Comparison of ENCODE assay signal across 17 mouse cellular contexts in the genomic region with DNA sequence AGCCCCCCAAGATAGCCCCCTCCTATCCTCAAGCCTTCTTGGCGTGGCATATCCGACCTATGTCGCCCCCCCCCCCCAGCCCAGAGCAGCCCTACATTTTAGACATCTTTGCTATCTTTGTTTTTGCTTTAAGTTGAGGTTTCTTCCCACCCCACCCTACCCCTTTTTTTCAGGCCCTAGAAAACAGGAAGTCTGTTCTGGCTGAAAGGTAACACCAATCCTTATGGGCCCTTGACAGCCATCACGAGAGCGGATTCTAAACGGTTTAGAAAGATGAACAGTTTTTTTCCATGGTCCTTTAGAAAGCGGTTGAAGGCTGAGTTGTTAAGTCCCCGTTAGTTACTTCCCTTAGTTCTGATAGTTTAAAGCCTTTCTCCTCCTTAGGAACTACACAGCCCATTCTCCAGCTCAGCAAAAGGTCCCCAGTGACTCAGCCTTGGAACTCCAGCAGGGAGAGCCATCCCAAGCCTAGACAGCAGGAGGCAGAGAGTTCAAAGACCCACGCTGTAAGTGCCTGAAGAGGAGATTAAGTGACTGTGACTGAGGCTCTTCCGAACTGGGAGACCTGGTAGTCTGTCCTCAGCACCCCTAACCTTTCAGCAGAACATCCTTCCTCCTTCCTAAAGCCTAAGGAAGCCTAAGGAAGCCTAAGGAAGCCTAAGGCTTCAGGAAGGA. TPM values are rescaled to one million over a fixed set of nuclear protein-coding genes. Genes with fewer than 3 reads are reported as not detected.
A peak's percentile ranks its signal among the peaks of the same experiment; 100 is the strongest.
DNase-seq lines count a peak whose midpoint lies in the region; ATAC-seq and TF ChIP-seq lines count a peak whose summit lies in the region.
"Had no signal": no experiment of that assay in that cellular context is flagged by ENCODE, and none has a peak within 500 bp of the region (broad histone marks: within the 10 kb centered on the region; RNA-seq: fewer than 3 reads in every experiment).

No protein-coding gene starts in this region.

- H3K27ac ChIP-seq in heart, embryonic 10.5 days, result peak overlapping the region; percentile 74; the same call in 1 of the 2 replicates
- peak overlapping the region; percentile 32 for H3K27ac ChIP-seq in lung, postnatal 0 days (ENCODE audit: low read length)
- H3K27ac ChIP-seq in stomach, postnatal 0 days (replicated peaks), result 0 out of 2 replicates have a peak overlapping the region, but pooled peaks have one; percentile 30
- no peak overlapping the region for H3K27ac ChIP-seq in hindbrain, embryonic 12.5 days
- H3K27ac ChIP-seq: embryonic facial prominence, embryonic 13.5 days; forebrain, embryonic 10.5 days; midbrain, embryonic 10.5 days had no signal

- TF ChIP-seq EP300 in lung, postnatal 0 days (IDR thresholded peaks at IDR 0.05), result no peak
- TF ChIP-seq EP300 in stomach, postnatal 0 days (optimal IDR thresholded peaks at IDR 0.05), result no peak

- no peak overlapping the region for H3K9ac ChIP-seq in lung, postnatal 0 days (replicated peaks; ENCODE audit: low read depth)
- H3K9ac ChIP-seq in stomach, postnatal 0 days (ENCODE audit: low read length), result no peak overlapping the region
- H3K9ac ChIP-seq in hindbrain, embryonic 12.5 days, result no peak overlapping the region
- H3K9ac ChIP-seq: embryonic facial prominence, embryonic 13.5 days had no signal

- 51% methylated on average over 10 of the region's 10 CpGs for WGBS in heart, embryonic 10.5 days
- WGBS in lung, postnatal 0 days, result 50% methylated on average over 10 of the region's 10 CpGs
- 67% methylated on average over 10 of the region's 10 CpGs for WGBS in stomach, postnatal 0 days
- 63% methylated on average over 10 of the region's 10 CpGs for WGBS in hindbrain, embryonic 12.5 days

- no peaks in the 10 kb centered on the region for H3K9me3 ChIP-seq in heart, embryonic 10.5 days
- H3K9me3 ChIP-seq in lung, postnatal 0 days (ENCODE audit: low read length), result no peaks in the 10 kb centered on the region
- no peaks in the 10 kb centered on the region for H3K9me3 ChIP-seq in stomach, postnatal 0 days (ENCODE audit: control insufficient read depth, low read length)
- H3K9me3 ChIP-seq in hindbrain, embryonic 12.5 days (replicated peaks), result no peaks in the 10 kb centered on the region
- H3K9me3 ChIP-seq: embryonic facial prominence, embryonic 13.5 days; forebrain, embryonic 10.5 days; midbrain, embryonic 10.5 days had no signal

- H3K4me3 ChIP-seq in heart, embryonic 10.5 days, result no peak overlapping the region
- H3K4me3 ChIP-seq in lung, postnatal 0 days (ENCODE audit: low read depth, low read length), result no peak overlapping the region
- no peak overlapping the region for H3K4me3 ChIP-seq in stomach, postnatal 0 days (ENCODE audit: low read depth, low read length)
- H3K4me3 ChIP-seq in hindbrain, embryonic 12.5 days, result no peak overlapping the region
- H3K4me3 ChIP-seq: embryonic facial prominence, embryonic 13.5 days; forebrain, embryonic 10.5 days; midbrain, embryonic 10.5 days; myocyte had no signal

- H3K27me3 ChIP-seq in heart, embryonic 10.5 days (ENCODE audit: insufficient read depth, poor library complexity, severe bottlenecking), result no peaks in the 10 kb centered on the region
- no peaks in the 10 kb centered on the region for H3K27me3 ChIP-seq in lung, postnatal 0 days (replicated peaks; ENCODE audit: insufficient read depth, low read length)
- H3K27me3 ChIP-seq in stomach, postnatal 0 days (ENCODE audit: control insufficient read depth, insufficient read depth, low read length), result no peaks in the 10 kb centered on the region
- no peaks in the 10 kb centered on the region for H3K27me3 ChIP-seq in hindbrain, embryonic 12.5 days
- H3K27me3 ChIP-seq: embryonic facial prominence, embryonic 13.5 days had no signal

- no peak overlapping the region for H3K4me2 ChIP-seq in lung, postnatal 0 days (replicated peaks; ENCODE audit: low read depth, low read length)
- H3K4me2 ChIP-seq in stomach, postnatal 0 days (replicated peaks; ENCODE audit: low read depth), result no peak overlapping the region
- H3K4me2 ChIP-seq in hindbrain, embryonic 12.5 days (replicated peaks), result no peak overlapping the region
- H3K4me2 ChIP-seq: embryonic facial prominence, embryonic 13.5 days had no signal

- no peaks in the 10 kb centered on the region for H3K36me3 ChIP-seq in heart, embryonic 10.5 days
- no peaks in the 10 kb centered on the region for H3K36me3 ChIP-seq in lung, postnatal 0 days (ENCODE audit: insufficient read depth, low read length)
- no peaks in the 10 kb centered on the region for H3K36me3 ChIP-seq in stomach, postnatal 0 days (ENCODE audit: control insufficient read depth, insufficient read depth, low read length)
- no peaks in the 10 kb centered on the region for H3K36me3 ChIP-seq in hindbrain, embryonic 12.5 days
- H3K36me3 ChIP-seq: embryonic facial prominence, embryonic 13.5 days; forebrain, embryonic 10.5 days; midbrain, embryonic 10.5 days had no signal

- no peak for TF ChIP-seq CTCF in lung, postnatal 0 days (IDR thresholded peaks at IDR 0.05)
- TF ChIP-seq CTCF in stomach, postnatal 0 days (IDR thresholded peaks at IDR 0.05; ENCODE audit: low read depth), result peak; percentile 5; the same call in 1 of the 2 replicates

- DNase-seq in heart, embryonic 10.5 days (ENCODE audit: low spot score), result no peak
- no peak for DNase-seq in heart, postnatal 4 days
- DNase-seq in lung, postnatal 0 days (ENCODE audit: low spot score), result no peak
- DNase-seq in lung, postnatal 4 days, result no peak
- DNase-seq in MEL-GATA-1-ER (ENCODE audit: extremely low read depth, low read depth), result peak; percentile 58
- no peak for DNase-seq in stomach, postnatal 0 days (ENCODE audit: low spot score)
- no peak for DNase-seq in left cerebral cortex, adult 8-10 months (ENCODE audit: low spot score in 2 of 2)
- DNase-seq: cerebellum, adult 11 months; kidney, adult 9 months; lung, postnatal 10 days; right cerebral cortex, postnatal 14 days; thymus, postnatal 36 days had no signal

- peaks cover 53% of the 10 kb centered on the region for H3K4me1 ChIP-seq in heart, embryonic 10.5 days
- H3K4me1 ChIP-seq in lung, postnatal 0 days (ENCODE audit: insufficient read depth, low read depth, low read length), result peaks cover 10% of the 10 kb centered on the region; the same call in 1 of the 2 replicates
- H3K4me1 ChIP-seq in stomach, postnatal 0 days (replicated peaks; ENCODE audit: control insufficient read depth, insufficient read depth), result peaks cover 12% of the 10 kb centered on the region
- H3K4me1 ChIP-seq in hindbrain, embryonic 12.5 days, result peaks cover 20% of the 10 kb centered on the region

- ATAC-seq in lung, postnatal 0 days, result no peak
- ATAC-seq in stomach, postnatal 0 days (ENCODE audit: low FRiP score, low TSS enrichment), result no peak
- no peak for ATAC-seq in hindbrain, embryonic 12.5 days (ENCODE audit: low FRiP score)

RNA-seq across cellular contexts. Expression of gene Dag1, which starts 2.6 kb away (rescaled TPM):
- 128 and 197 TPM in 2 replicates for polyA plus RNA-seq in heart, embryonic 10.5 days (2016; fragmentation: Nextera tagmentation; extraction: Ambion mirVana)
- total RNA-seq in heart, postnatal 4 days (2021), result 100 to 1,000 TPM; 307 to 326 TPM
- 130 and 138 TPM in 2 replicates for polyA plus RNA-seq in lung, postnatal 0 days (2015; fragmentation: Nextera tagmentation; extraction: Ambion mirVana)
- polyA plus RNA-seq in stomach, postnatal 0 days (2015; fragmentation: Nextera tagmentation; extraction: Ambion mirVana), result 52.7 and 59.2 TPM in 2 replicates
- 74.7 and 80.4 TPM in 2 replicates for polyA plus RNA-seq in hindbrain, embryonic 12.5 days (2016; fragmentation: Nextera tagmentation; extraction: Ambion mirVana)
- 10 to 100 TPM; 73.1 to 79.5 (median 76.8) TPM for total RNA-seq in left cerebral cortex, adult 8-10 months (2022)

RNA-seq across cellular contexts. Expression of gene Nicn1, which starts 23.8 kb away (rescaled TPM):
- polyA plus RNA-seq in heart, embryonic 10.5 days (2016; fragmentation: Nextera tagmentation; extraction: Ambion mirVana), result 21.4 and 24.2 TPM in 2 replicates
- total RNA-seq in heart, postnatal 4 days (2021), result 10 to 100 TPM; 19.3 to 21.2 TPM
- polyA plus RNA-seq in lung, postnatal 0 days (2015; fragmentation: Nextera tagmentation; extraction: Ambion mirVana), result 15.8 and 18.3 TPM in 2 replicates
- polyA plus RNA-seq in stomach, postnatal 0 days (2015; fragmentation: Nextera tagmentation; extraction: Ambion mirVana), result 17.3 and 20.3 TPM in 2 replicates
- polyA plus RNA-seq in hindbrain, embryonic 12.5 days (2016; fragmentation: Nextera tagmentation; extraction: Ambion mirVana), result 79.1 and 81.7 TPM in 2 replicates
- total RNA-seq in left cerebral cortex, adult 8-10 months (2022), result 100 to 1,000 TPM; 133 to 145 (median 139) TPM

RNA-seq across cellular contexts. Expression of gene Amt, which starts 30.3 kb away (rescaled TPM):
- 15.3 and 16.1 TPM in 2 replicates for polyA plus RNA-seq in heart, embryonic 10.5 days (2016; fragmentation: Nextera tagmentation; extraction: Ambion mirVana)
- total RNA-seq in heart, postnatal 4 days (2021), result 1 to 10 TPM; 3.6 to 6.0 TPM
- 9.2 and 9.8 TPM in 2 replicates for polyA plus RNA-seq in lung, postnatal 0 days (2015; fragmentation: Nextera tagmentation; extraction: Ambion mirVana)
- polyA plus RNA-seq in stomach, postnatal 0 days (2015; fragmentation: Nextera tagmentation; extraction: Ambion mirVana), result 10.5 and 11.6 TPM in 2 replicates
- 22.1 and 25.9 TPM in 2 replicates for polyA plus RNA-seq in hindbrain, embryonic 12.5 days (2016; fragmentation: Nextera tagmentation; extraction: Ambion mirVana)
- total RNA-seq in left cerebral cortex, adult 8-10 months (2022), result 10 to 100 TPM; 26.3 to 32.2 (median 28.2) TPM

RNA-seq across cellular contexts. Expression of gene Rhoa, which starts 39.5 kb away (rescaled TPM):
- polyA plus RNA-seq in heart, embryonic 10.5 days (2016; fragmentation: Nextera tagmentation; extraction: Ambion mirVana), result 277 and 285 TPM in 2 replicates
- total RNA-seq in heart, postnatal 4 days (2021), result 100 to 1,000 TPM; 341 to 348 TPM
- polyA plus RNA-seq in lung, postnatal 0 days (2015; fragmentation: Nextera tagmentation; extraction: Ambion mirVana), result 582 and 634 TPM in 2 replicates
- polyA plus RNA-seq in stomach, postnatal 0 days (2015; fragmentation: Nextera tagmentation; extraction: Ambion mirVana), result 363 and 370 TPM in 2 replicates
- 332 and 340 TPM in 2 replicates for polyA plus RNA-seq in hindbrain, embryonic 12.5 days (2016; fragmentation: Nextera tagmentation; extraction: Ambion mirVana)
- 100 to 1,000 TPM; 164 to 176 (median 168) TPM for total RNA-seq in left cerebral cortex, adult 8-10 months (2022)

RNA-seq across cellular contexts. Expression of gene Tcta, which starts 39.6 kb away (rescaled TPM):
- polyA plus RNA-seq in heart, embryonic 10.5 days (2016; fragmentation: Nextera tagmentation; extraction: Ambion mirVana), result 28.2 and 30.3 TPM in 2 replicates
- total RNA-seq in heart, postnatal 4 days (2021), result 10 to 100 TPM; 15.9 to 19.1 TPM
- 92.9 and 93.1 TPM in 2 replicates for polyA plus RNA-seq in lung, postnatal 0 days (2015; fragmentation: Nextera tagmentation; extraction: Ambion mirVana)
- 58.2 and 61.4 TPM in 2 replicates for polyA plus RNA-seq in stomach, postnatal 0 days (2015; fragmentation: Nextera tagmentation; extraction: Ambion mirVana)
- polyA plus RNA-seq in hindbrain, embryonic 12.5 days (2016; fragmentation: Nextera tagmentation; extraction: Ambion mirVana), result 43.0 and 44.2 TPM in 2 replicates
- 10 to 100 TPM; 37.0 to 40.4 (median 39.4) TPM for total RNA-seq in left cerebral cortex, adult 8-10 months (2022)
